Mouse (Mus musculus) 3134 (cell line): ENCODE measurements at regions not wholly inside any gene's neighbourhood (a gene's known extent, or its start where the extent isn't known, plus 50 kb on each side); places are given as distances from the start of the nearest gene placed in this dataset.

Source experiments
- DNase-seq: peaks from one replicate; pipeline ENCODE4 v3.0.0-alpha.2; 2011; ENCODE audit warnings: low spot score; ENCODE audit not compliant: insufficient read length; ENCODE audit errors: extremely low read depth

DNA sequence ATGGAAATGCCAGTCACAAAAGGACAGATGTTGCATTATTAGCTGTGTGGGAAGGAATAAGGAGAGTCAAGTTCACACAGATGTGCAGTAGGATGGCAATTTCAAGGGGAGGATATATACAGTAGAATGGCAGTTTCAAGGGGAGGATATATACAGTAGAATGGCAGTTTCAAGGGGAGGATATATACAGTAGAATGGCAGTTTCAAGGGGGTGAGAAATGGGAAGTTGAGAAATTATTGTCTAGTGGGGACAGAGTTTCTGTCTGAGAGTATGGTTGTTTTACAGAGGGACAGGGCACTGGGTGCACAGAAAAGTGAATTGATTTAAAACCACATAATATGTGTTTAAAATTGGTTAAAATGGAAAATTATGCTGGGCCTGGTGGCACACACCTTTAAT lies 54.8 kb upstream of the Scel start:
- no peak for DNase-seq

DNA sequence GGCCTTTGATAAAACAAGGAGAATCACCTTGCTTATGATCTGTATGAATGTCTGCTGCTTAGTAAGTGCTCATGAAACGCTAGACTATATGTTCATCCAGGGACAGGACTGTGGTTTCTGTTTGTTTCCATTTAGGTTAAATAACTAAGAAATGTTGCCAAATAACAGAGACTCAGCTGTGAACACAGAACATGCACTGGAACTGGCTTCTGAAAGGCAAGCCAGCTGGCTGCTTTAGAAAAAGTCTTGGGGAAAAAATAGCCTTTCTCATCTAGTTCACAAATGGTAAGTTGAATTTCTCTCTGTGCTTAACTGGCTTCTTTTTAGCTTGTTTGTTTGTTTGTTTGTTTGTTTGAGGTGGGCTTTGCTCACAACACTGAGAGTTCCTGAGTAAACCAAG lies 57.0 kb upstream of the Scel start:
- DNase-seq = no peak

DNA sequence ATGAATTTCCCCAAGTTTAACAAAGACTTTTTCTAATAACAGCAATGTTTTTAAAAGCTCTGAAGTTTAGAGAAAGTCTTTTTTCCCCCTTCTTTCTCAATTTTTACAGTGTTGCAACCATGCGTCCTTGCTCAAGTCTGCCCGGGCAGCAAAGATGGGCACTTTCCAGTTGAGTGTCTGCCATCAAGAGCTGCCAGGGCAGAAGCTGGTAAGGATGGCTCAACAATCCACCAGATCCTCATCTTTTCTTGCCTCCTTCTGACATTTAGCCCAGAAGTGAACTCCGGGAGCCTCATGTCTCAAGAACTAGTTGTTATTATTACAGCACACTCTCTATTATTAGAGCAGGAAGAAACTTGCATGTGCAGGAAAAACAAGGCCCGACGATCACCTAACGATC lies 62.4 kb upstream of the Scel start:
- no peak for DNase-seq

- DNase-seq = no peak
Measured at GRCm38 (mm10) chr14:103449447-103449846, 63.7 kb upstream of the Scel start.

DNA sequence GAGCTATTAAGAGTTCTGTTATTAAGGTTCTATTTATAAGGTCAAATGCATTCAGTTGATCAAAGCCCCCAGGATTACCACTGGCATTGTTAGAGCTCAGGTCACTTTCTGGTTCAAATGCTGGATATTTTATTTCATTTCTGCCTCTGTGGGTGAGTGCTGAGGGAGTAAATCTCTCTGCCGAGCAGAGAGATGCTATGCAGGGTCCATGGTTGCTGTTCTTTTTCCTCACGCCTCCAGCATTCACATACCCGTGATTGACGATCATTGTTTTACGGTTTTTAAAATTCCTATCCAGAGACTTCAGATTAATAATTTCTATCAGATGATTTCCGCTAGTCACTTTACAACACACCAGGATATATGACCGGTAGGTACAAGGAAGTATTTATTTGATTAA lies 64.1 kb upstream of the Scel start:
- DNase-seq = no peak

- peak; percentile 10 for DNase-seq
Measured at GRCm38 (mm10) chr14:103446671-103447070, 66.5 kb upstream of the Scel start.

DNA sequence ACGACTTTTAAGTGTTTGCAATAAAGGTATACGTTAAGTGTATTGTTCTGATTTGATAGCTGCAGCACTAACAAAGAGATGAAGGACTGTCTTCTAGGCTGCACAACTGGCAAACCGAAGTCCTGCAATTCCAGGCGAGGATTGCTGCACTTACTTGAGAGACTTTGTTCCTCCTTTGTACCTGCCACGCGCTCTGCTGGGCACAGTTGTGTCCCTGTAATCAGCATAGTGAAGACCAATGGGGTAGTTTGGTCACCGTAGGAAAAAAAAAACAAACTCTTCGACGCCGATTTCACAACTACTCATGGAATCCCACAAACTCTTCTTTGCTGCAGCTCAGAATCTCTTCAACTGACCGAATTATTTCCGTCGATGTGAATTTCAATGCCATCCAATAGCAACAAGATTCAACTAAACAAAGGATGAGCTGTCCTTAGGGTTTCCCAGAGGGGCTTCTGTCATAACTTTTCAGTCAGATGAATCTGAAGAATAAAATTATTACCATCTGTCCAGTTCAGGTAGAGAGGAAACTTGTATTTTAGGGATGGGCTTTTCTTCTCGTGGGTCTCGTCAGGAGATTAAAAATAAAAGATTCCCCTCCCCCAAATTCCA lies 71.6 kb upstream of the Scel start:
- no peak for DNase-seq

- peak; percentile 16 for DNase-seq
Measured at GRCm38 (mm10) chr14:103440243-103440642, 72.9 kb upstream of the Scel start.

DNA sequence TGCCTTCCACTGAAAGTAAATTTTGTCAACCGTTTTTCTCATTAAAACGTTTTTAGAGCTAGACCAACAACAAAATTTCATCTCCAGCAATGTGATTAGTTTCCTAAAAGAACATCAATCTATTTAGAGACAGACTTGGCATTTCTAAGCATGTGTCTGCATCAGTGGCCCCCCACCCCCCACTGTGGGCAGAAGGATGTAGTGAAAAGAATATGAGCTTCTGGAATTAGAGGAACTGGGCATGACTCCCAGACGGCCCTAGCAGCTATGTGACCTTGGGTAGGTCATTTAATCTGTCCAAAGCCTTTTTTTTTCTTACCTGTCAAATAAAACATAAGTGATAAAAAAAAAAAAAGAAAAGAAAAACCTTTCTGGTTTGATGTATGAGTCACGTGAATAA lies 78.9 kb upstream of the Scel start:
- no peak for DNase-seq

DNA sequence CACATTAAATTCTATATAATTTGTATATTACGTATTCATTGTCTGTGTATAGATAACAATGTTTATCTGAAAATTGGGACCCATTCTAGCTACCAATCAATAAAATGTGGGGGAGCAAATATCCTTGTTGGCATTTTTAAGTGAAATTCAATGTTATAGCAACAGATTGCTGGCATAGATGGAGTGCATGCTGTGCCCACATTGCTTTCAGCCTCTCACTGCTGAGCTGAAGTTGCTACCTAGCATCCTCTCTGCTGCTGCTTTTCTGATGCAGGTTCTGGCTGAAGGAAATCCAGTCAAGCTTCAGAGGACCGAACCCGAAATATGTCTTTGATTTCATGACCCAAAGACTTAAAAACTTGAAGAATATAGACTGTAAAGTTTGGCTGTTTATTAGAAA lies 80.0 kb upstream of the Scel start:
- DNase-seq = no peak

- DNase-seq = no peak
Measured at GRCm38 (mm10) chr14:103427873-103428272, 81.3 kb upstream of the Mycbp2 start.

DNA sequence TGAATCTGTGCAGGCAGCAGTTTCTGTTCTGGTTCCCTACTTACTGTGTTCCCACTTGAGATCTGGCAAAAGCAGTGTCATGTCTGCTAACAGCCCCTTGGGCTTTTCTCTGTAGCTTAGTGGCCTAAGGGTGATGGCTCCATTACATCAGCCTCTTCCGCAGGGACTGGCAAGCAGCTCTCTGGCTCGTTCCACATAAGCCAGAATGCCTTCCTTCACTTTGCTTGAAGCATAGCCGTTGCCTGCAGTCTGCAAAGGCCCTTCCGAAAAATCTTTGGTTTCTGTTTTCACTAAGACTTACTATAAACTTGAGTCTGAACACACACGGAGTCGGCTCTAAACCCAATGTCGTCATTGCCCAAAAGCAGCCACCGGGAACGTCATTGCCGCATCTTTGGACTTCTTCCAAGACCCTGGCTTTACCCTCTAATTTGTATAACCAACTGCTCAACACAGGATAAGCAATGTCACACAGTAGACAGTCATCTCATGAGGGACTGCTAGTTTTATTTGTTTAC lies 74.8 kb upstream of the Mycbp2 start:
- no peak for DNase-seq

GRCm38 (mm10) chr14:103417110-103418061 lies 70.8 kb upstream of the Mycbp2 start:
- DNase-seq = no peak

DNA sequence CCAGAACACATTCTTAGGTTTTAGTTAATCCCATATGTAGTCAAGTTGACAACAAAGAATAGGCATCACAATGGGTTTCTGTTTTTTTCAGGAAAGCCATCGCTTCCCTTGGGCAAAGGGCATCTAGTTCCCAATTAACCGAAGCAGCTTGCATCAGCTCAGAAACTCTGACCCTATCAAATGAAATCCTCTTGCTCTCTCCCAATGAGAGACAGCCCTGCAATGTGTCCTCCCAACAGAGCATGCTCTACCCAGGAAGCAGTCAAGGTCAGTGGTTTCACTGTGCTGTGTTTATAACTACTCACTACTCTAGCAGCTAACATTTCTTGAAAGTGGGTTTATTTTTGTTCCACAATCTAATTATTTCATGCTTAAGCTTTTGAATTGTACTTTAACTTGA lies 58.0 kb upstream of the Mycbp2 start:
- DNase-seq = no peak

DNA sequence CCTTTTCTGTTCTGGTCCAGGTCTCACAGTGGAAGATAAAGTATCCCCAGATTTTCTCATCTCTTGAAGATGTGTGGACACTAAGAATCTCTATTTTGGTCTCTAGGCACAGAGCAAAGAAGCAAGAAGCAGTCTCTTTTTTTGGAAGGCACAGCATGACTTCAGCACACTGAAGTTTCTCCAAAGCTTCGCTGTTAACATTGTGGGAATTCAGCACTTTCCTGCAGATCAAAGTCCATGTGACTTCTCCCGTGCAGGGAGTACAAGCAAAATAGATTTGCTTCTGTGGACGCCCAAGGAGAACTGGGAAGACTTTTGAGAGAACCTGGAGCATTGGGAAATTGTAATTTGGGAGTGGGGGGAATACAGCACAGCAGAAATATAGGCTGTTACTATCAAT lies 56.4 kb upstream of the Mycbp2 start:
- no peak for DNase-seq

DNA sequence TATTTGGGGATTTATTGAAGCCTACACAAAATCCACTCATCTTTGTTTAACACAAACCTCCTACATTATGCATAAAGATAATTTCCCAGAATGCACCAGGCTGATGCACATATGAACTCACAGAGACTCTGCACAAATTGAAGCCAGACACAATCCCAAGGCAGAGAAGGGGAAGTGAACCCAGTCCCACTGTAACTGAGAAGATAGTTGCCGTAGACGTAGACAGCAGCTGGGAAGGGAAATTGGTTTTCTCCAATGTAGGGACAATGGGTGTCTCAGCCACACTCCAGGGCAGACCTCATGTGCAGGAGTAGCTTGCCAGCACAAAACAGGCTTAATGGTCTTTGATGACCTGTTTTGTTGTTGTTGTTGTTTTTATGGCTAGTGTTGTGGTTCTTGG lies 55.4 kb upstream of the Mycbp2 start:
- DNase-seq = no peak

GRCm38 (mm10) chr14:103401280-103401679 lies 54.7 kb upstream of the Mycbp2 start:
- no peak for DNase-seq

DNA sequence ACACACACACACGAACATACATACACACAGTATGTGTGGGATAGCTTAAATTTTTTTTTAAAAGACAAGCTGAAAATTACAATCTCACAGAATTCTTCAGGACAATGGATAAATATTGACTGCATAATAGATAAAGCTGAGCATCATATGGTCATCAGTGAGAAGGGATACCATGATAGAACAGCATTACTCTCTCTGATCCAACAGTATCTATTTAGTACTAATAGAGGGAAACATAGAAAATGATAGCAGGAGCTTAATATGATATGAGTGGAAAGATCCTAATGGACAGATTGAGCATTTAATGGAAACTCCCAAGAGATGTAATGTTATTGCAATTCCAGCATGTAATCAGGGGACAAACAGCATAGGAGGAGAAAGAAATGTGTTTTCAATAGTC lies 51.8 kb upstream of the Mycbp2 start:
- DNase-seq = no peak
